Mouse (Mus musculus) ES-Bruce4 (cell line): ENCODE measurements around the gene Slc44a1. TPM values are rescaled to one million over a fixed set of nuclear protein-coding genes. Genes with fewer than 3 reads are reported as not detected.

Experiments
- H3K27ac ChIP-seq: 2 replicates; pipeline ENCODE4 v1.5.1; 2012; ENCODE audit warnings: low read length, inconsistent platforms; ENCODE audit not compliant: insufficient read depth
- H3K27me3 ChIP-seq: 2 replicates; pipeline ENCODE4 v1.6.1; 2012; ENCODE audit warnings: mild to moderate bottlenecking, low read length, inconsistent platforms; ENCODE audit not compliant: control insufficient read depth, poor library complexity, insufficient read depth, severe bottlenecking
- H3K36me3 ChIP-seq: 2 replicates; pipeline ENCODE4 v1.6.1; 2012; ENCODE audit warnings: inconsistent platforms, mild to moderate bottlenecking, low read length, moderate library complexity; ENCODE audit not compliant: control insufficient read depth, poor library complexity, insufficient read depth, severe bottlenecking
- H3K4me1 ChIP-seq: one replicate; pipeline ENCODE4 v1.8.1; 2011; ENCODE audit warnings: low read length; ENCODE audit not compliant: control insufficient read depth, insufficient read depth
- H3K4me3 ChIP-seq: 2 replicates; pipeline ENCODE4 v1.5.1; 2011; ENCODE audit warnings: low read depth, mild to moderate bottlenecking, low read length
- H3K9ac ChIP-seq: 2 replicates; pipeline ENCODE4 v1.6.1; 2012; ENCODE audit warnings: low read depth, mild to moderate bottlenecking, inconsistent platforms; ENCODE audit not compliant: poor library complexity, severe bottlenecking
- H3K9me3 ChIP-seq: replicated peaks from 2 replicates; pipeline ENCODE4 v1.6.1; 2012; ENCODE audit warnings: mild to moderate bottlenecking, low read length, inconsistent platforms; ENCODE audit not compliant: control insufficient read depth, poor library complexity, insufficient read depth, severe bottlenecking
- CTCF ChIP-seq: IDR thresholded peaks from one replicate; pipeline ENCODE4 v1.8.1; 2011; ENCODE audit warnings: low read depth, low read length
- EP300 ChIP-seq: IDR thresholded peaks from 2 replicates; pipeline ENCODE4 v1.6.1; 2011; ENCODE audit warnings: low read depth, low read length; ENCODE audit not compliant: insufficient read depth
- POLR2A ChIP-seq: IDR thresholded peaks from one replicate; pipeline ENCODE4 v1.8.1; 2011; ENCODE audit warnings: low read length; ENCODE audit not compliant: insufficient read depth
- polyA plus RNA-seq: library from polyadenylated mRNA; stranded (reverse); fragments of >200 nt; gene quantifications from 2 replicates; pipeline ENCODE4 v1.2.4, GENCODE M21; 2011; ENCODE audit warnings: low read depth; ENCODE audit not compliant: missing spikeins, insufficient read depth, insufficient read length

Slc44a1 gene
- polyA plus RNA-seq, 1 experiment: 89.9 TPM

DNA sequence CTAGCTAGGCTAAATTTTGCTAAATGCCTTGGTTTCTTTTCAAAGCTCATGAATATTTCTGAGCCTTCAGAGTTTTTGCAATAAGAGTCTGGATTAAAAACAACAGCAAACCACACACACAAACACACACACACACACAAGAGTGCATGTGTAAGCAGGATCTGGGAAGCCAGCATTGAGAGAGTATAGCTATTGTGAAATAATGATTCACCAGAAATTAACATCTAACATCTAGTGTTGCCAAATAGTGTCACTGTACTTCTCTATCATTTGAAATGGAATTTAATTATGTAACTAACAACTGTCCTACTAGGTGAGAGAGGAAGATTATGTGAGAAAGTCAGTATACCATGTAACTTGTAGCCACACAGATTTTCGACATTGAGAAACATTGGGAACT, 126.9 kb downstream of the Slc44a1 start:
- Histone ChIP-seq H3K27me3 (no peaks in the 10 kb centered on the region), H3K27ac (no peak overlapping the region), H3K9ac (no peak overlapping the region), H3K36me3 (peaks cover 6% of the 10 kb centered on the region; the same call in 1 of the 2 replicates), H3K4me3 (no peak overlapping the region), H3K4me1 (no peaks in the 10 kb centered on the region), H3K9me3 (no peaks in the 10 kb centered on the region)
- TF ChIP-seq CTCF (no peak), POLR2A (no peak), EP300 (no peak)

DNA sequence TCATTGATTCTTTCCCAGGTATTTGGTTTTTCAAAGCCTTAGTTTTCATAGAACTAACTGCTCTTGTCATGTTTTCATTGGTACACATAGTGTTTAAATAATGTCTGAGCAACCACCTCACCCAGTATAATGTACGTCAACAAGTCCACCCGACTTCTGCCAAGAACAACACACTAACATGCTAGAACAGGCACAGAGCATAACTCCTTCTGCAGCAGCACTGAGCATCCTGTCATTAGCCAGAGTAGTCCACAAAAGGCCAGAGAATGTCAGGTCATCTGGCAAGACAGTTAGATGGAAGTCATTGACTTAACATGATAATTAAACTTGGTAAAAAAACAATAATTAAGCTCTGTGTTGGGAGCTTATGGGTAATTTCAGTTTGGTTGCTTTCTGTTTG, 135.3 kb downstream of the Slc44a1 start:
- Histone ChIP-seq H3K4me3 (no peak overlapping the region), H3K9me3 (no peaks in the 10 kb centered on the region), H3K27ac (no peak overlapping the region), H3K27me3 (no peaks in the 10 kb centered on the region), H3K4me1 (no peaks in the 10 kb centered on the region), H3K9ac (no peak overlapping the region), H3K36me3 (no peaks in the 10 kb centered on the region)
- TF ChIP-seq EP300 (no peak), CTCF (no peak), POLR2A (no peak)

DNA sequence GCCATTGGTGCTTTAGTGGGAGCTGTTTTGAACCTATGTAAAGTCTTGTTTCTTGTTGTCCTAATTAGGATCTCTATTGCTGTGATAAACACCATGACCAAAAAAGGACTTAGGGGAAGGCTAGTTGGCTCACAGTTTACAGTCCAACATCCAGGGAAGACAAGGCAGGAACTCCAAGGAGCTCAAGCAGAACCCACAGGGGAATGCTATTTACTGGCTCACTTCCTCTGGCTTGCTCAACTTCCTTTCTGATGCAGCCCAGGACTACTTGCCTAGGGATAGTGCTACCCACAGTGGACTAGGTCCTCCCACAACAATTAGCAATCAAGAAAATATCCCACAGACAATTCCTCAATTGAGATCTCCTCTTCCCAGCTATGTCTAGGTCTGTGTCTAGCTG, 147.5 kb downstream of the Slc44a1 start:
- TF ChIP-seq CTCF (no peak), POLR2A (no peak), EP300 (no peak)

DNA sequence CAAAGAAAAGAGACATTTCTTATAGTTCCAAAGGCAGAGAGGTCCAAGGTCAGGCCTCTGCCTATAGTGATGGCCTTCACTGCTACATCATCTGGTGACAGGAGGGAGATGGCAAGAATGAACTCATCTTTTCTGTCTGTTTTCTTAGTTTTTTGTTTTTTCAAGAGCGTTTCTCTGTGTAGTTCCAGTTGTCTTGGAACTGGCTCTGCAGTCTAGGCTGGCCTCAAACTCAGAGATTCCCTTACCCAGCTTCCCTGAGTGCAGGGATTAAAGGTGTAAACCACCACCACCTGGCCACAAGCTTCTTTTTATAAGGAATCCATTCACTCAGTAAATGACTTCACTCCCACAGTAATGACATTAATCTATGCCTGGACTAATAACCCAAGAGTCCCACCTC, 148.7 kb downstream of the Slc44a1 start:
- Histone ChIP-seq H3K9ac (no peak overlapping the region), H3K4me1 (no peaks in the 10 kb centered on the region), H3K27me3 (no peaks in the 10 kb centered on the region), H3K9me3 (no peaks in the 10 kb centered on the region), H3K27ac (no peak overlapping the region), H3K36me3 (no peaks in the 10 kb centered on the region), H3K4me3 (no peak overlapping the region)
- TF ChIP-seq POLR2A: no peak
- no peak for TF ChIP-seq EP300
- TF ChIP-seq CTCF: no peak

More for the DNA sequence above, 147.5 kb downstream of the Slc44a1 start:
- Histone ChIP-seq H3K36me3 (no peaks in the 10 kb centered on the region), H3K9ac (no peak overlapping the region), H3K27me3 (no peaks in the 10 kb centered on the region), H3K4me1 (no peaks in the 10 kb centered on the region), H3K9me3 (no peaks in the 10 kb centered on the region), H3K27ac (no peak overlapping the region), H3K4me3 (no peak overlapping the region)

DNA sequence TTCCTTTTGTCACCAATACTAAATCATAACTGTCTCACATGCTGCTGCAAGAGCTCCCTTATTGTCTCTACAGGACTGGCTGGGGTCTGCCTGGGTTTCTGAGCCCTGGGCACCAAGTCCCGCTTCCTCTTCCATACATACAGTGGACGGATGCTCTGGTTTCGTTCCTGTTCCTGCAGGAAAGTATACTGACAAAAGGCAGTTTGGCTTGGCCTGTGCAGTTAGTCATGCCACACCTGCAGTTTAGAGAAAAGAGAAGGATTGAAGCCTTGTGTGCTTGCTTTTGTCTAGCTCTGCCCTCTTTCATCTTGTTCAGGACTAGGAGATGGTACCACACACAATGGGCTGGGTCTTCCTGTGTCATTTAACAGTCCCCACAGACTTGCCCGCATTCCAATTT, 149.3 kb downstream of the Slc44a1 start:
- Histone ChIP-seq H3K4me1 (no peaks in the 10 kb centered on the region), H3K27me3 (no peaks in the 10 kb centered on the region)

DNA sequence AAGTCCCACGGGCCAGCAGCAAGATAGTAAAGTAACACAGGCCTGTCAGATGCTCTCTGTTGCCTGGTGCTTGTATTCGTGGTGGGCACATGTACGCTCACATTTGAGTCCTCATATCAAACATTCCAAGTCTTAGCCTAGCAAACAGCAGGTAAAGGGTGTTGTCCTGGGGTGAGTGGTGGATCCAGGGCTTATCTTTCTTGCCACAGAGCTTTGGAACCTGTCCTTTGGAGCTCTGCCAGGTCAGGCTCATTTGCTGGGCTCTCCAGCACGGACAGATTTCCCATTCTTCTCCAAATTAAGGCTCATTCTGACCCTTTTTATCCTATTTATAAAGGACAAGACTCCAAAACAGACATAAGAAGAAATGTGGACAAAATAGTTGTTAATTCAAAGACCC, 149.9 kb downstream of the Slc44a1 start:
- no peak overlapping the region for H3K9ac ChIP-seq
- H3K27ac ChIP-seq: no peak overlapping the region
- H3K36me3 ChIP-seq: no peaks in the 10 kb centered on the region
- no peaks in the 10 kb centered on the region for H3K27me3 ChIP-seq
- H3K4me1 ChIP-seq: no peaks in the 10 kb centered on the region
- H3K9me3 ChIP-seq: no peaks in the 10 kb centered on the region
- no peak overlapping the region for H3K4me3 ChIP-seq
- TF ChIP-seq CTCF: no peak
- TF ChIP-seq EP300: no peak
- no peak for TF ChIP-seq POLR2A

More for the DNA sequence above, 149.3 kb downstream of the Slc44a1 start:
- H3K9me3 ChIP-seq: no peaks in the 10 kb centered on the region
- no peak overlapping the region for H3K27ac ChIP-seq
- H3K9ac ChIP-seq: no peak overlapping the region
- no peak overlapping the region for H3K4me3 ChIP-seq
- no peaks in the 10 kb centered on the region for H3K36me3 ChIP-seq
- TF ChIP-seq POLR2A (no peak), CTCF (no peak), EP300 (no peak)
